Mouse (Mus musculus): ENCODE data around the gene Myo16.

GRCm38 (mm10) chr8:10256563-10256962 lies 102.9 kb downstream of the Myo16 start:
- peak; percentile 26; the same call in 1 of the 2 replicates for TF ChIP-seq CTCF (IDR thresholded peaks at IDR 0.05; ENCODE audit: low read depth)
- TF ChIP-seq EP300 (optimal IDR thresholded peaks at IDR 0.05), result no peak

Measured in stomach, postnatal 0 days (tissue).